Mouse (Mus musculus) stomach, postnatal 0 days (tissue): Measurements from ENCODE around the gene Aldh3b3.

Experiments
- CTCF ChIP-seq: IDR thresholded peaks from 2 replicates; pipeline ENCODE4 v1.5.1; 2016; ENCODE audit warnings: antibody characterized with exemption, low read depth, mild to moderate bottlenecking, moderate library complexity
- EP300 ChIP-seq: optimal IDR thresholded peaks from 2 replicates; pipeline ENCODE3; 2016; ENCODE audit warnings: antibody characterized with exemption

DNA sequence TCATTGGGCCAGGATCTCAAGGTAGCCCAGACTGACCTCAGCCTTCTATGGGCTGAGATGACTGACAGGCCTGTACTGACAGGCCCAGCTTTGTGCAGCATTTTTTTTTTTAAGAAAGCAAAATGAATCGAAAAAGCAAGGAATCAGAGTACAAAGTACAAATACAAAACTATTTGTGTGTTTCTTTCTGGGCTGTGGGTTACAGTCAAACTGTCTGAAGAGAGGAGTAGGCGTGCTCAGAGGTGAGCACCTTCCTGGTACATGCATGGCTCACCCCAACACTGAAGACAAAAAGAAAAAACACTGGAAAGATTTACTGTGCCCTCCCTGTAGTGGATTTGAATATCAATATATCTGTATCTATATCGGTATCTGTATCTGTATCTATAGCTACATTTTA, 10.6 kb upstream of the Aldh3b3 start:
- TF ChIP-seq CTCF (no peak), EP300 (no peak)
